Mouse (Mus musculus): ENCODE measurements at regions not wholly inside any gene's neighbourhood (a gene's known extent, or its start where the extent isn't known, plus 50 kb on each side); places are given as distances from the start of the nearest gene placed in this dataset.

GRCm38 (mm10) chr13:97616919-97617318 is 143.5 kb downstream of the Gm10260 start:
- DNase-seq (ENCODE audit: low spot score): no peak

- no peak for DNase-seq (ENCODE audit: low spot score)
Measured at GRCm38 (mm10) chr13:97607221-97607723, 153.2 kb downstream of the Gm10260 start.

- no peak for DNase-seq (ENCODE audit: low spot score)
Measured at GRCm38 (mm10) chr13:97604451-97604850, 156.0 kb downstream of the Gm10260 start.

GRCm38 (mm10) chr13:97601135-97601730 is 159.2 kb downstream of the Gm10260 start:
- no peak for DNase-seq (ENCODE audit: low spot score)

GRCm38 (mm10) chr13:97600136-97600535 is 160.3 kb downstream of the Gm10260 start:
- no peak for DNase-seq (ENCODE audit: low spot score)

- no peak for DNase-seq (ENCODE audit: low spot score)
Measured at GRCm38 (mm10) chr13:97598507-97599431, 161.7 kb downstream of the Gm10260 start.

- no peak for DNase-seq (ENCODE audit: low spot score)
Measured at GRCm38 (mm10) chr13:97594851-97595250, 165.6 kb downstream of the Gm10260 start.

- DNase-seq (ENCODE audit: low spot score): no peak
Measured at GRCm38 (mm10) chr13:97589626-97590025, 170.8 kb downstream of the Gm10260 start.

- no peak for DNase-seq (ENCODE audit: low spot score)
Measured at GRCm38 (mm10) chr13:97588085-97588484, 172.3 kb downstream of the Gm10260 start.

GRCm38 (mm10) chr13:97587088-97587487 is 173.3 kb downstream of the Gm10260 start:
- no peak for DNase-seq (ENCODE audit: low spot score)

- DNase-seq (ENCODE audit: low spot score): no peak
Measured at GRCm38 (mm10) chr13:97584045-97584444, 176.4 kb downstream of the Gm10260 start.

- no peak for DNase-seq (ENCODE audit: low spot score)
Measured at GRCm38 (mm10) chr13:97581380-97581779, 179.1 kb downstream of the Gm10260 start.

GRCm38 (mm10) chr13:97580241-97580874 is 180.1 kb downstream of the Gm10260 start:
- no peak for DNase-seq (ENCODE audit: low spot score)

- no peak for DNase-seq (ENCODE audit: low spot score)
Measured at GRCm38 (mm10) chr13:97578595-97578994, 181.8 kb downstream of the Gm10260 start.

- DNase-seq (ENCODE audit: low spot score): no peak
Measured at GRCm38 (mm10) chr13:97577081-97577785, 183.2 kb downstream of the Gm10260 start.

GRCm38 (mm10) chr13:97573601-97574000 is 186.8 kb downstream of the Gm10260 start:
- no peak for DNase-seq (ENCODE audit: low spot score)

- no peak for DNase-seq (ENCODE audit: low spot score)
Measured at GRCm38 (mm10) chr13:97572352-97572751, 188.1 kb downstream of the Gm10260 start.

- DNase-seq (ENCODE audit: low spot score): no peak
Measured at GRCm38 (mm10) chr13:97570009-97570408, 190.4 kb downstream of the Gm10260 start.

- no peak for DNase-seq (ENCODE audit: low spot score)
Measured at GRCm38 (mm10) chr13:97567632-97568031, 192.8 kb downstream of the Gm10260 start.

GRCm38 (mm10) chr13:97566071-97566470 is 194.4 kb downstream of the Gm10260 start:
- DNase-seq (ENCODE audit: low spot score): no peak

- DNase-seq (ENCODE audit: low spot score): no peak
Measured at GRCm38 (mm10) chr13:97562241-97562640, 198.2 kb downstream of the Gm10260 start.

- no peak for DNase-seq (ENCODE audit: low spot score)
Measured at GRCm38 (mm10) chr13:97560789-97561188, 199.6 kb downstream of the Gm10260 start.

Data from urinary bladder, postnatal 10 days (tissue).